Mouse (Mus musculus) right cerebral cortex, postnatal 14 days (tissue): Measurements from ENCODE around the gene Trappc12.
A peak's percentile ranks its signal among the peaks of the same experiment; 100 is the strongest.

ENCODE experiments used
- DNase-seq: peaks from one replicate; pipeline ENCODE4 v3.0.0; 2022

Trappc12 gene

GRCm38 (mm10) chr12:28685771-28686170, 64.5 kb downstream of the Trappc12 start:
- DNase-seq = no peak

- no peak for DNase-seq
Observed at GRCm38 (mm10) chr12:28684674-28685073, 65.6 kb downstream of the Trappc12 start.

DNA sequence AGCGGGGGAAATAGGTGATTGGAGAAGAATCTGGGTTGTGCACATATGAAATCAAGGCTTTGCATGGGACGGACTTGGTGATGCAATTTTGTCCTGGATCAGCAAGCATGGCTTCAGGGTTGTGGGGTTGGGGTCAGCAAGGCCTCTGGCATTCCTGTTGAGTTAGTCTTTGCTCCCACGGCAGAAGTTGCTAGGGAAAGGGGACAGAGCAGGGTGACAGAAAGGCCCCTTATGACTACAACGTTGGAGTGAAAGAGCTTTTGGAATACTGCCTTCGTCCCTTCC, 74.4 kb downstream of the Trappc12 start:
- no peak for DNase-seq

DNA sequence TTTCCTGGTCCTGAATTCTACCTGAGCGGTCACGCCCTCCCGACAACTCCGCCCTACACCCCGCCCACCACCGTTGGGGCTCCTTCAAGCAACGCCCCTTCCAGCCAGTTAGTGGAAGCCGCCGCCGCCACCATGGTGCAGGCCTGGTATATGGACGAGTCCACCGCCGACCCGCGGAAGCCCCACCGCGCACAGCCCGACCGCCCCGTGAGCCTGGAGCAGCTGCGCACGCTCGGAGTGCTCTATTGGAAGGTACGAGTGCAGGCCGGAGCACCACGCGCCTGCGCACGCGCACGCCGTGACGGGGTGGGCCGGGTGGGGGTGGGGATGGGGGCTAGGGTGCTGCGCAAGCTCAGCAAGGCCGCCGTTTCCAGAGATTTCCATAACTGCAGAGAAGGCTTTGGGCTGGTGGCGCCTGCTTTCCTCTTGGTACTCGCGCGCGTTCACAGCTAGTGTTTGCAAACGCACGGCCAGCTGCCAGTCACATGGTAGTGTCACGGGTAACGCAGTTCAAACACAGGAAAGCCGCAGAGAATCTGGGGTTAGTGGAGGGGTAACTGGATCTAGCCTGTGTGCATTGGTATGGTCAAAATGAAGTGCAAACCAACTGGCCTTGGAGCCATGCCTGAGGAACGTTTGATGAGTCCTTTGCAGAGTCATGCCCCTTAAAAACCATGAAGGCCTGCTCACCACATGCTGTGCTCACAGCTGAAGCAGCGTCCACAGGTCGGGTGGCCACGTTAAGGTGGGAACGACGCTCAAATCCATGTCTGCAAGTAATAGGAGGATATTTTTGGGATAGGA, 74.9 kb downstream of the Trappc12 start, which contains the start of gene Adi1:
TSS of gene Adi1 (plus strand) at position 111 of the 804 bp plus-strand sequence.
- peak; percentile 86 for DNase-seq

DNA sequence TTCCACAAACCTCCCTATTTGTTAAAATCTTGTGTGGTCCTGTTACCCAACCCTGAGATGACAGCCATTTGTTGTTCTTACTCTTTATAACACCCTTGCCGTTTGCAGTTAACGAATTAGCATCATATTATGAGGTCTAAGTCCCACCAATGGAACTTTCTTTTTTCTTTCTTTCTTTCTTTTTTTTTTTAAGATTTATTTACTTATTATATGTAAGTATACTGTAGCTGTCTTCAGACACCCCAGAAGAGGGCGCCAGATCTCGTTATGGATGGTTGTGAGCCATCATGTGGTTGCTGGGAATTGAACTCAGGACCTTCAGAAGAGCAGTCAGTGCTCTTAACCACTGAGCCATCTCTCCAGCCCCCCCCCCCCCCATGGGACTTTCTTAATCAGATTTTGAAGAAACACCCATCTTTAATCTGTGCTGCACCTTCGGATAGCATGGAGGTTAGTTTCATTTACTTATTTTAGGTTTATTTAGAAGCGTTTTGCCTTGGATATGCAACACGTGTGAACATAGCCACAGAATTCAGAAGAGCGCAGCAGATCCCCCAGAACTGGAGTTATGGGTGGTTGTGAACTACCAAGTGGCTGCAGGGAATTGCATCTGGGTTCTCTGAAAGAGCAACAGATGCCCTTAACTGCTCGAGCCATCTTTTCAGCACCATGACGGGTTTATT, 76.1 kb downstream of the Trappc12 start:
- DNase-seq = no peak

DNA sequence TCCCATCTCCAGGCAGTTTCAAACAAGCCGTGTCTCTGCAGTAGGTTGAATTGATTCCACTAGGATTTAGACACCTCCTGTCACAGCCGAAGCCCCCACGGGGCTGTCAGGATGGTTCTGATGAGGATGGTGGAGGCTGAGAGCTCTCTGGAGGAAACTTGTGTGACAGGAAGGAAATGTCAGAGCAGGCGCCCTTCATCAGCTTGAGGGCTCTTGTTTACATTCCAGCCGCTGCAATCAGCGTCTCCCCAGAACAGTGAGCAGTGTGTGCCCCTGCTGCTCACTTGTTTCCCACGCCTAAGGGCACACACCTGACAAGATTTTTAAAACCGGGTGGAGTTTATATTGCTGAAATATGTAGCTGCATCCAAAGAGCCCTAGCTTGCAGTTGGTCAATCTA, 83.0 kb downstream of the Trappc12 start:
- no peak for DNase-seq

GRCm38 (mm10) chr12:28666734-28667133, 83.5 kb downstream of the Trappc12 start:
- no peak for DNase-seq

DNA sequence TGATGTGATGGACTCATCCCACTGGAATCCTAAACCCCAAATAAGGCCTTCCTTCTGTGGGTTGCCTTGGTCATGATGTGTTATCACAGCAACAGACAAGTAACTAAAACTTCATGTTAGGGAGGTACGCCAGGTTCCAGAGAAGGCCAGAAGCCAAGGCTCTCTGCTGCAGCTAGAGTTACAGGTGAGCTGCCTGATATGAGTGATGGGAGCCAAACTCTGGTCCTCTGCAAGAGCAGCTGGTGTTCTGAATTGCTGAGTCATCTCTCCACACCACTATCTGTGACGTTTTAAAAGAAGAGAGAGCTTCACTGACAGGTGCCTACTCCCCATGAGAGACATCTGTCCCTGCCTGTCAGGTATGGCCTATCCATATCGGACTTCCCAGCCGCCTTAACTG, 87.6 kb downstream of the Trappc12 start:
- no peak for DNase-seq

DNA sequence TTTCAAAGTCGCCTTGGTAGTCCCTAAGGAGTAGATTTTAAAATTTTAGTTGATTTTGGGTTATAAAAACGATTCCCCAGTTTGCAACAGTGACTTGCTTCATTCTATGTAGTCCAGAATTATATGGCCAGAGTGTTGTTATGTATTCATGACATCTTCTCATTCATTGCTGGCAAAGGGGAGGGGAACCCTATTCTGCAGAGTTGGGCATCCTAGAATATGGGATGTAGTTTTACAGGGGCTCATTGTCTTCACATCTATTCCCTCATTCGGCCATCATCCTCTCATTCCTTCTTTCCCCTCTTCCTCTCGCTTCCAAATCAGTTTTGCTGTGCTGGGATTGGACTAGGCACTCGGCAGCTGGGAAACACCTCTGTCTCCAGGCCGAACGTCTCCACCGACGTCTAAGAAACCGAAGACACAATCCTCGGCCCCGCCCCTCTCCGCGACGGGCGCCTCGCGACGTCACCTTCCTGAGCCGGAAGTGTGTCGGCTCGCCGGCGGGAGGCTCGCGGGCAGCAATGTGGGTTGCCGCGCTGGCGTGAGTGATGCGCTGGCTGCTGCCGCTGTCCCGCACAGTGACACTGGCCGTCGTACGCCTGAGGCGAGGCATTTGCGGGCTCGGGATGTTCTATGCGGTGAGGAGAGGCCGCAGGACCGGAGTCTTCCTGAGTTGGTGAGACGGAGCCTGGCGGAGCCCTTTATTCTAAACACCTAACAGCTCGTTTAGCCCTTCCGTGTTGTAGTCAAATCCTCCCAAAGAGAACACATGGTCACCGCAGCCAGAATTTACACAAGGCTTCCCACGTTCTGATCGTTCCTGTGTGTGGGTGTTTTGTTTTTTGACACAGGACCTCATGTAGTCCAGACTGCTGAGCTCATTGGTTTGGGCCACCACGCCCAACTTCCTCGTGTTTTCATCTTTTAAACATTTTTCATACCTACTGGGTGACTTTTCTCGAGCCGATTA, 100.8 kb downstream of the Trappc12 start, which contains the start of gene Rnaseh1:
TSS of gene Rnaseh1 (plus strand) at position 462 of the 970 bp plus-strand sequence.
- peak; percentile 91 for DNase-seq
